Mouse (Mus musculus) heart, embryonic 10.5 days (tissue): ENCODE measurements at regions not wholly inside any gene's neighbourhood (a gene's known extent, or its start where the extent isn't known, plus 50 kb on each side); places are given as distances from the start of the nearest gene placed in this dataset.

Experiments
- DNase-seq: peaks from one replicate; pipeline ENCODE4 v3.0.0-alpha.2; 2017; ENCODE audit warnings: low spot score
- H3K27ac ChIP-seq: fragments of 300-500 bp; sonication (generic); 2 replicates; pipeline ENCODE4 v1.5.1; 2016; ENCODE audit warnings: mild to moderate bottlenecking
- H3K27me3 ChIP-seq: fragments of 300-500 bp; sonication (generic); 2 replicates; pipeline ENCODE4 v1.6.1; 2016; ENCODE audit warnings: mild to moderate bottlenecking; ENCODE audit not compliant: poor library complexity, insufficient read depth, severe bottlenecking
- H3K36me3 ChIP-seq: fragments of 300-500 bp; sonication (generic); 2 replicates; pipeline ENCODE4 v1.6.1; 2016; ENCODE audit warnings: mild to moderate bottlenecking, moderate library complexity
- H3K4me1 ChIP-seq: fragments of 300-500 bp; sonication (generic); 2 replicates; pipeline ENCODE4 v1.6.1; 2016; ENCODE audit warnings: mild to moderate bottlenecking
- H3K4me3 ChIP-seq: fragments of 300-500 bp; sonication (generic); 2 replicates; pipeline ENCODE4 v1.5.1; 2016; ENCODE audit warnings: mild to moderate bottlenecking, moderate library complexity
- H3K9me3 ChIP-seq: fragments of 300-500 bp; sonication (generic); 2 replicates; pipeline ENCODE4 v1.6.1; 2016; ENCODE audit warnings: mild to moderate bottlenecking, moderate library complexity
- WGBS: fragments of 180-500 bp; shearing (Covaris S2); methylation state at CpG from one replicate; pipeline ENCODE4 v1.1.7; 2016; 5-methylcytosine and 5-hydroxymethylcytosine counted together

DNA sequence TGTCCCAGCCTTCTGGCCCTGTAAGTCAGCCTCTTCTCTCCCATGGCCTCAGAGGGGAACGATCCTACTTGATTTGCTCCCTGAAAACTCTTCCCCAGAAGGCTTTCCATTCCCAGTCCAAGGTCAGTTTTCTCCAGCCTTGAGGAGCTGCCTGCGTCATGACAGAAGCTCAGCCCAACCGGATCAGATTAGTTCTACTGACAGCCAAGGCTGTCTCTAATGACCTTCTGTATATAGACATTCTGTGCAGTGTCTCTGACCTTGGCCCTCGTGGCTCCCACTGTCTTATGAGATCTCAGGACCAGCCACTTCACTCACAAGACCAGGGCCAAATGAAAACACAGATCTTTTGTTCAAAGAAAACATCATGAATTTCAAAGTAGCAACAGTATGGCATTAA, 166.6 kb upstream of the Cited2 start:
- WGBS: 59% methylated on average over 4 of the region's 4 CpGs
- no peaks in the 10 kb centered on the region for H3K27me3 ChIP-seq
- 0 out of 2 replicates have a peak overlapping the region, but pooled peaks have one; percentile 13 for H3K27ac ChIP-seq
- no peak overlapping the region for H3K4me3 ChIP-seq
- H3K36me3 ChIP-seq: no peaks in the 10 kb centered on the region
- H3K9me3 ChIP-seq: no peaks in the 10 kb centered on the region
- peaks cover 5% of the 10 kb centered on the region for H3K4me1 ChIP-seq
- DNase-seq: no peak

DNA sequence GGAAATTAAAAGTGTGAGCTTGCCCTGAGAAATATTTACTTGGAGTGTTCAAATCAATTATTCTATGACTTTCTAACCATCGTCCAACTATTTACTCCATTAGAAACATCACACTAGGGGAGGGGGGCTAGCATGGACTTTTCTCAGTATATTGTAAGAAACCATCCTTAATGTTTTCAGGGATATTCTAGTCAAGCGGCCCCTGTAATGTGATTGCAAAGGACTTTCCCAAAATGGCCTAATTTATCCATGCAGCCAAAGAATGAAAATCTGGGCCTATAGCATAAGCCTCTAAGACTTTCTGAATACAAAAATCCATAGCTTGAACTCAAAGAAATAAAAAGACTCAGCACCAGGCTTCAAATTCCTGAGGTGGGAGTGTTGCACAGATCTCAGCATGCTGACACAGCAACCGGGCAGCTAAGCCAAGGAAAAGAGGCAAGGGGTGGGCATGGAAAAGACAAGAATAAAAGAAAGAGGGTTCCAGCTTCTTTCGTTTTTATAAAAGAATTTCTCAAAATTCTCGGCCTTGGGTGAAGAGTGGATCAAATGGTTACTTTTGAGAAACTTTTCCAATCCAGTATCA, 163.6 kb upstream of the Cited2 start:
- H3K27me3 ChIP-seq: no peaks in the 10 kb centered on the region
- whole genome bisulfite sequencing: 56% methylated on average over 5 of the region's 5 CpGs
- H3K9me3 ChIP-seq: no peaks in the 10 kb centered on the region
- peaks cover 32% of the 10 kb centered on the region for H3K4me1 ChIP-seq
- H3K27ac ChIP-seq: no peak overlapping the region
- no peak overlapping the region for H3K4me3 ChIP-seq
- H3K36me3 ChIP-seq: no peaks in the 10 kb centered on the region
- DNase-seq: no peak

DNA sequence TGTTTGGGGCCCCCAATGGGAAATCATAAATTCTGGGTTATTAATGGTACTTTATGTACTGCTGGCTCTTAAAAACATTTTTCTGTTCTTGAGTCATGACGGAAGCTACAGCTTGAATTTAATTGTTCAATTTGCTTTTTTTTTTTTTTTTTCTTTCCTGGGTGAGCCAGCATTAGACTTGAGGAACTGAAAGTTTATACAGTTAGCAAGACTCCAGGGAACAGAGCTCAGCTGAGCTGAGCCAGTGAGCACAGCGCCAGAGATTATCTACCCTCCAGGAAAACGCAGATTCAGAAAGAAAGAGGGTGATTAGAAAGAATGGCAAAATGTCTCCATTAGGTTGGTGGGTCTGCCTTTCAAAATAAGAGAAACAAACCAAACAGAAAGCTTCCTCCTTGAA, 163.0 kb upstream of the Cited2 start:
- Histone ChIP-seq H3K4me3 (no peak overlapping the region), H3K9me3 (no peaks in the 10 kb centered on the region), H3K27me3 (no peaks in the 10 kb centered on the region), H3K36me3 (no peaks in the 10 kb centered on the region), H3K4me1 (peaks cover 32% of the 10 kb centered on the region), H3K27ac (peak overlapping the region; percentile 33; the same call in 1 of the 2 replicates)
- WGBS: 31% methylated on average over 3 of the region's 3 CpGs
- no peak for DNase-seq

DNA sequence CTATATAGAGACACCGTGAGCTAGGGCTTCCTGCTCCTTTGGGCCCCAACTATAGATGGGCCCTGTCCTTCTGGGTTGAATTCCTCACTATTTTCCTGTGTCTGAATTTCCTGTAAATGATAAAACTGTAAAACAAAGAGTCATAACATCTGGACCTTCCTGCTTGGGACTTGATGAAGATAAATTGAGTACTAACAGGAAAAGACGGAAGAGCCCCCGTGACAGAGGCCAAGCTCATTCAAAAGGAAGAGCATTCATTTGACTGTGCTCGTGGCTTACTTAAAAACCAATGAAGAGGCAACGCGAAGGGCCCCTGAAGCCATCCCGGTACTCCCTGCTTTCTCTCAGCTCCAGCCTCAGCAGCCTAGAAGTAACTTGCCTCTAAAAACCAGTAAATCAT, 161.6 kb upstream of the Cited2 start:
- Histone ChIP-seq H3K4me3 (no peak overlapping the region), H3K27me3 (no peaks in the 10 kb centered on the region), H3K9me3 (no peaks in the 10 kb centered on the region), H3K4me1 (peaks cover 32% of the 10 kb centered on the region), H3K36me3 (no peaks in the 10 kb centered on the region), H3K27ac (peak overlapping the region; percentile 48; the same call in 1 of the 2 replicates)
- WGBS: 58% methylated on average over 7 of the region's 7 CpGs
- DNase-seq: no peak

DNA sequence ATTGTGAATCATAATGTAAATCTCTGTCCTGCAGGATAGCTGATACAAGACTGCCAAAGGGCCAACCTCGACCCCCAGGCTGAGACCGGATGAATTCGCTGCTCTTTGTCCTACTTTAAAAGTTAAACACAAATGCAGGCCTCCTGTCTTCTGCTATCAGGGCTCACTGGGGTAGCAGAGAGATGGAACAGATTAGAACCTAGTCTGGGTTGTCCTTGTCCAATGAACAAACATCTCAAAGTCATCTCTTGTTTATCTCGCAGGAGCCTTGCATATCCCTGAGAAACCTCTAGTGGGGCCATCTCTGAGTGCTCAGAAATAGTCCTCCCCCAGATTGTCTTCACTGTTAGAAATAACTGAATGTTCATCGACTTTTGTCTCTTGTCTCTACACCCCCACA, 161.0 kb upstream of the Cited2 start:
- no peaks in the 10 kb centered on the region for H3K36me3 ChIP-seq
- no peaks in the 10 kb centered on the region for H3K9me3 ChIP-seq
- H3K4me1 ChIP-seq: peaks cover 32% of the 10 kb centered on the region
- H3K4me3 ChIP-seq: no peak overlapping the region
- peak overlapping the region; percentile 48; the same call in 1 of the 2 replicates for H3K27ac ChIP-seq
- H3K27me3 ChIP-seq: no peaks in the 10 kb centered on the region
- no peak for DNase-seq
- WGBS: 63% methylated on average over 5 of the region's 5 CpGs

DNA sequence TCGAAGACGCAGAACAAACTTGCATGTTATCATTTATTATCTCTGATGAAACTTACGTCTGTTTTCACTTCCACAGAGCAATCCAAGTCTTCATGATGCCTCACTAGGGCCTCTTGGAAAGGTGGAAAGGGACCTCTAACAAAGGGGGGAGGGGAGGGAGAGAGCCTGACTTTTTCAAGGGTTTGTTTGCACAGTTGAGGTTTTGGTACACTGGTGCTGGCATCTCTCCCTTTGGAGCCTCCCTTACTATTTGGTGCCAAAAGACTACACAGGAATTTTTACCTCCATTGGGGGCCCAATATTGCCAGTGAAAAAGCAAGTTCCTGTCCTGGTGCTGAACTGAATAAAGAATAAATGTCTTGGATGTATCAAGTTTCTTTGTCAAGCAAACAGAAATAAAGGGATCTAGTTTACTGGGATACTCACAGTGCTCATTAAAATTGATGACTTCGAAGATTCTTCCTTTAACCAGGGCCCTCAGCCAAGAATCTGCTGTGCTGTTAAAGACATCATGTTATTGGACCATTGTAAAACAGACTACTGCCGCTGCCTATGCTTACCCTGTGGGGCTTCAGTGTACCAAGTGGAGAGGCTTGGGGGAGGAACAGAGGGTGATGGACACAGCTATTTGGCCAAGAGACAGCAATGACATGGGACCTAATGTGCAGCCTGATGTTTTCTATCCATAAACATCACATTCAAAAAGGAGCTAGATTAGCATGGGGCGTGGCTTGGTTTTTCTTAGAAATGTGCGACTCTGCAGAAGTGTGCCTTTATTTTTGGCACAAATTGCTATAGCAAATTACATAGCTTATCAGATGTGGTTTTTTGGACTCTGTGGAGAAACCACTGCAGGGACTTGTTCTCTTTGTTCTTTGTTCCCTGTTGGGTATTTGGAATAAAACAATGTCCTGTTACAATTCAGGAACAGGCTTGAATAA, 160.3 kb upstream of the Cited2 start:
- Histone ChIP-seq H3K9me3 (no peaks in the 10 kb centered on the region), H3K36me3 (no peaks in the 10 kb centered on the region), H3K4me1 (peaks cover 32% of the 10 kb centered on the region), H3K4me3 (no peak overlapping the region), H3K27me3 (no peaks in the 10 kb centered on the region), H3K27ac (no peak overlapping the region)
- WGBS: 59% methylated on average over 7 of the region's 7 CpGs
- no peak for DNase-seq

DNA sequence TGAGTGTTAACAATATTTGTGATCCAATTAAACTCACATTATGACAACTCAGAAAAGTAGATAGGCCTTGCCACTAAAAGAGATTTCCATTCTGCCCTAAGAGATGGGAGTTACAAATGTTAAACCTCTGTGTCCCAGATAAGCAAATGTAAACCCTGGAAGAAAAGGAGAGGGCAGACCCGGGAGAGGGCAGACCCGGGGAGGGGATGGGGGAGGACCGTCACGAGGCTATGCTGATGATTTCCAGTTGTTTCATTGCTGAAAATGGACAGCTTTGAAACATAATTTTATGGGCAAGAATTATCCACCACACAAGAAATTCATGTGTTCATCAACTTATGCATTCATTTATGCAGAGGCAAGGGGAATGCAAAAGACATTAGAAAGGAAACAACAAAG, 159.7 kb upstream of the Cited2 start:
- DNase-seq: no peak
- H3K36me3 ChIP-seq: no peaks in the 10 kb centered on the region
- H3K9me3 ChIP-seq: no peaks in the 10 kb centered on the region
- H3K4me1 ChIP-seq: peaks cover 32% of the 10 kb centered on the region
- H3K27ac ChIP-seq: no peak overlapping the region
- WGBS: 41% methylated on average over 4 of the region's 4 CpGs
- no peak overlapping the region for H3K4me3 ChIP-seq
- H3K27me3 ChIP-seq: no peaks in the 10 kb centered on the region

DNA sequence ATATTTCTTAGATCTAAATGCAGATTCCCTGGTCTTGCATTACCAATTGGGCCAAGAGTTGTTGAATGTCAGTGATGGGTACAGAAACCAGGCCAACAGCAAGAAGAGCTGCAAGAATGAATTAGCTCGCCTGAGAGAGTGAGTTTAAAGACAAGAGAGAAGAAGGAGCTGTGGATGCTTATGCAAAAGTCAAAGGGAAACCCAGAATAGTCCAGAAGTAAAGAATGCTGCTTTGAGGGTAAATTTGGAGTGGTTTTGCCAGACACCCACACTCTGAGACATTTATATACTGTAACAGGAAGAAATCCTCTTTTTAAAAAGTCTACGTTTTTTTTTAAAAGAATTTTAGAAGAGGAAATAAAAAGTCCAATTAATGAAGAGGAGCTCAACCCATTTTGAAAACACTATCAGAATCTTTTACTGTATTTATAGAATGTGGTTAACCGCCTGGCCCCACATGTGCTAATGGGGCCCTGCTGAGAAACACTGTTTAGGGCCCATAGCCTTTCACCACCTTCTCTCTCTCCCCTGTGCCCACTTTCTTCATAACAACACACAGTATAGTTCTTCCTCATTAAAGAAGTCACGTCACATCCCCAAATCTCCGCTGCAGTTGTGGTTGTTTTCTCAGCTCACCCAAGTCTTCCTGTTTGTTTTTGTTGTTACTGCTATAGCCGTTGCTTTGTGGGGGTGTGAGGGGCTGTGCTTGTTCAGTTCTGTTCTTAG, 158.0 kb upstream of the Cited2 start:
- 56% methylated on average over 6 of the region's 6 CpGs for WGBS

DNA sequence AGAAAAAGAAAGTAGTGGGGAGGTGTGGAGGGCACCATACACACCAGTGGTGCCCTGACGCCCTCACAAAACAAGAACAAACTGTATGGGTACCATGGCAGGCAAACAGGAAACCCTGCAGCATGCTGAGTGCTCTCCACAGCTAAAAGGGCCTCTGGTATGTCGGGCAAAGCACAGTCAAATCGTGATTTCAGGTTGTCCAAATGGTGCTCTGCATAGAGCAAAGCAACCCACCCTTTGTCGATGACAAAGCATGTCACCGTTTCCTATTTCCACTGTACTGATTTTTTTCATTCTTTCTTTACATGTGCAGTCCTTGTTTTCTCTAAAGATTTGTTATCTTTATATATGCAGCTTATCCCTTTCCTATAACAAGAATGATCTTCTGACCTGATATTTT, 156.0 kb upstream of the Cited2 start:
- no peaks in the 10 kb centered on the region for H3K9me3 ChIP-seq
- H3K27me3 ChIP-seq: no peaks in the 10 kb centered on the region
- H3K4me1 ChIP-seq: peaks cover 21% of the 10 kb centered on the region
- 79% methylated on average over 5 of the region's 5 CpGs for WGBS
- H3K36me3 ChIP-seq: no peaks in the 10 kb centered on the region
- H3K4me3 ChIP-seq: no peak overlapping the region
- DNase-seq: no peak
- no peak overlapping the region for H3K27ac ChIP-seq

More for the DNA sequence above, 158.0 kb upstream of the Cited2 start:
- no peak overlapping the region for H3K27ac ChIP-seq
- no peak overlapping the region for H3K4me3 ChIP-seq
- no peaks in the 10 kb centered on the region for H3K36me3 ChIP-seq
- DNase-seq: no peak
- H3K9me3 ChIP-seq: no peaks in the 10 kb centered on the region
- no peaks in the 10 kb centered on the region for H3K27me3 ChIP-seq
- H3K4me1 ChIP-seq: peaks cover 26% of the 10 kb centered on the region

DNA sequence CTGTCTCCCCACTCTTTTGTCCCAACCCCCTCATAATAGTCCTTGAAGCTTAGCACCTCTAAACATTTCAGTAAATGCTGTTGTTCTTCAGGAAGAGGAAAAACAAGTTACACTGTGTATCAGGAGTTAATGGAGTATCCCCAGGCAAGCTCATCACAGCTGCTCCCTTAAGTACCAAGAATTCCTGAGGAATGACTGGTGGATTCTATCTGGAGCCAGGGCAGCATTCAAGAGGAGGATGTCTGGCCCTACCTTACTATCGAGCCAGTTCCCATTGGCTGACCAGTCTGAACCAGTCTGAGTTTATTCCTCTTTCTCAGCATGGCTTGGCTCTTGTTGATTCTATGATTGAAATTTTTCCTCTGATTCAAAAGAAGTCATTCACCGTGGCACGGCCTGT, 155.4 kb upstream of the Cited2 start:
- Histone ChIP-seq H3K9me3 (no peaks in the 10 kb centered on the region), H3K4me1 (peaks cover 15% of the 10 kb centered on the region), H3K36me3 (no peaks in the 10 kb centered on the region), H3K27me3 (no peaks in the 10 kb centered on the region), H3K27ac (no peak overlapping the region), H3K4me3 (no peak overlapping the region)
- DNase-seq: no peak
- WGBS: 68% methylated on average over 3 of the region's 3 CpGs

DNA sequence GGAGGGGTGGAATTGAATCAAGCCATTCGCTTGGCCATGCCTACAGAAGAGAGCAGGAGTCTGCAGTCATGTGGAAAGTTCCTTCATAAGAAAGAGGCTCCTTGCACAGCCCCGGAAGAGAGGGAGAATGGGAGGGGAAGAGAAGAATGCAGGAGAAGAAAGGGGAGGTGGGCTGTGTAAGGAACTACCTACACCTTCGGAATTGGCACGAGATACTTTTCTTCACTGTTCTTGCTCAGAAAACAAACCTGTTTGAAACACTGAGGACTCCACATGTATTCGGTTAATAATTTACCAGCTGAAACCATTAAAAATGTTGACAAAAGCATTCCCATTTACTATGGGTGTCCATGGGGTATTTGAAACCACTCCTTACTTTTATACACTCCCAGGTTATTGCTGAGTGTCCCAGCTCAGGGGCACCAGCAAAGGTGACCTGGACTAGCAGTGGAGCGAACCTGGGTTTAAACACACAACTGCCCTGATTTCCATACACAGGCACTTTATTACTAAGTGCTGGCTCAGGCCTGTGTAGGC, 153.4 kb upstream of the Cited2 start:
- H3K4me3 ChIP-seq: no peak overlapping the region
- WGBS: 92% methylated on average over 6 of the region's 6 CpGs
- no peaks in the 10 kb centered on the region for H3K27me3 ChIP-seq
- H3K9me3 ChIP-seq: no peaks in the 10 kb centered on the region
- peaks cover 3% of the 10 kb centered on the region; the same call in 1 of the 2 replicates for H3K4me1 ChIP-seq
- no peaks in the 10 kb centered on the region for H3K36me3 ChIP-seq
- H3K27ac ChIP-seq: no peak overlapping the region
- no peak for DNase-seq

DNA sequence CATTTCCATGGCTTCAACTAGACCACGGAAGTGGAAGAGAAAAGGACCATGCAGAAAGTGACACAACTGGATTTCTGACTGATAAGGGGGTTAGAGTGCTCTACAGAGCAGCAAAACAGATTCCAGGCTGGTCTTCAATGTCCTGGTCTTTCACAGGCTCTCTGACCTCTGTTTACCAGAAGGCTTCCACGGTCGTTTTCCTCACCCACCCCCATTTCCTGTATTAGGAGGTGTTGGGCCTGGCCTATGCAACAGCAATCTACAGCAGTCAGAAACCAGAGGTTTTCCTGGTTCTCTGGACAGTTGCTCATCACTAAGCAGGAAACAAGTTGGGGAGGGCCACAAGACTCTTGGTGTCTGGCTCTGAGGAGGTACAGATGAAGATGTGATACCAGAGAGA, 148.1 kb upstream of the Cited2 start:
- Histone ChIP-seq H3K9me3 (no peaks in the 10 kb centered on the region), H3K27ac (peak overlapping the region; percentile 88), H3K27me3 (no peaks in the 10 kb centered on the region), H3K4me1 (peaks cover 16% of the 10 kb centered on the region), H3K36me3 (no peaks in the 10 kb centered on the region), H3K4me3 (no peak overlapping the region)
- DNase-seq: no peak
- WGBS: 24% methylated on average over 3 of the region's 3 CpGs
